Mouse (Mus musculus) liver, embryonic 14 days (tissue): ENCODE results near the gene Dnajc24. TPM values are rescaled to one million over a fixed set of nuclear protein-coding genes. Genes with fewer than 3 reads are reported as not detected.

ENCODE experiments used
- polyA plus RNA-seq: library from polyadenylated mRNA; depleted of rRNA; stranded (reverse); fragments of >200 nt; gene quantifications from 2 replicates; pipeline ENCODE4 v1.2.3, GENCODE M21; 2012; rRNA removed

The Dnajc24 gene
- 13.3 and 14.3 TPM in 2 replicates for polyA plus RNA-seq

GRCm38 (mm10) chr2:106002835-106003739 is at the start of gene Dnajc24:
TSS of gene Dnajc24 (minus strand) at chr2:106003549.

Other genes starting within 250 kb of the Dnajc24 start
- gene Elp4, start 99.0 kb downstream of the Dnajc24 start, polyA plus RNA-seq: 4.7 and 5.8 TPM in 2 replicates
- 23.1 and 25.7 TPM in 2 replicates for gene Immp1l, start 98.9 kb downstream of the Dnajc24 start, polyA plus RNA-seq